Mouse (Mus musculus) forebrain, embryonic 10.5 days (tissue): ENCODE measurements around the gene Pcdh9. TPM values are rescaled to one million over a fixed set of nuclear protein-coding genes. Genes with fewer than 3 reads are reported as not detected.

Experiments used
- DNase-seq: peaks from one replicate; pipeline ENCODE4 v3.0.0-alpha.2; 2017; ENCODE audit warnings: low spot score; ENCODE audit errors: extremely low spot score
- H3K27ac ChIP-seq: fragments of 300-500 bp; sonication (generic); 2 replicates; pipeline ENCODE4 v1.5.1; 2016; ENCODE audit warnings: mild to moderate bottlenecking
- H3K27me3 ChIP-seq: fragments of 300-500 bp; sonication (generic); 2 replicates; pipeline ENCODE4 v1.6.1; 2016; ENCODE audit warnings: mild to moderate bottlenecking; ENCODE audit not compliant: poor library complexity, severe bottlenecking
- H3K36me3 ChIP-seq: fragments of 300-500 bp; sonication (generic); replicated peaks from 2 replicates; pipeline ENCODE4 v1.6.1; 2016; ENCODE audit warnings: mild to moderate bottlenecking, moderate library complexity
- H3K4me1 ChIP-seq: fragments of 300-500 bp; sonication (generic); 2 replicates; pipeline ENCODE4 v1.6.1; 2016
- H3K4me3 ChIP-seq: fragments of 300-500 bp; sonication (generic); 2 replicates; pipeline ENCODE4 v1.5.1; 2016; ENCODE audit warnings: mild to moderate bottlenecking, moderate library complexity
- H3K9me3 ChIP-seq: fragments of 300-500 bp; sonication (generic); 2 replicates; pipeline ENCODE4 v1.6.1; 2016; ENCODE audit warnings: mild to moderate bottlenecking, moderate library complexity
- WGBS: fragments of 180-500 bp; shearing (Covaris S2); methylation state at CpG from one replicate; pipeline ENCODE4 v1.1.7; 2016; 5-methylcytosine and 5-hydroxymethylcytosine counted together
- polyA plus RNA-seq: library from polyadenylated mRNA; unstranded; fragments of >200 nt; fragmentation: Nextera tagmentation; extraction: Ambion mirVana; gene quantifications from 2 replicates; pipeline ENCODE4 v1.2.1, GENCODE M21; 2016

Pcdh9 gene
- polyA plus RNA-seq, 1 experiment from 2014 or later, result 30.5 TPM

DNA sequence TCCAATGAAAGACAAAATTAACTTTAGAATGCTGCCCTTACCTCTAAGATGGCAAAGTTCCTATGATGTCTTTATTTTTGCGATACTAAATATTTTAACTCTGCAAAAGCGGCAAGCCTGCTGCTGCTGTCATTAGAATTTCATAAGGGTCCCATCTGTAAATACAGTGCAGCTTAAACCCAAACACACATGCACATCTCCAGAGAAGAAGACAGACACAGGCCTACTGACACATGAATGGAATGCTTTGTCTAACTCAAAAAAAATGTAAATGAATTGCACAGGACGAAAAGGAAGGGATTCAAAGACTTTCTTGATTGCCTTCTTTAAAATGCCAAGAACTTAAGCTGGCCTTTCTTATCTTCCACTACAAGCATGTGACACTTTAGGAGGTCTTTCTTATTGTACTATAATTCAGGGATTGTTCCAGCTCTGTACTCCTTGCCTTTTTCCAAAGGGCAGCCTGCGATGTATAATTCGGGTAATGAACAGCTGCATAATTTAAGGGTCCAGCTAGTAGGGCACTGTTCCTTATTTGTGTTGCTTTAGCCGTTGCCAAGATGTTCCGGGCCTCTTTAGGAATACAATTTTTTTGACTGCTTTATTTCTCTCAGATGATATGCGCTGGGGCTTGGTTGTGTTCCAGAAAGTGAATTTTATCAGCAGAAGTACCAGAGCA lies 823.6 kb downstream of the Pcdh9 start:
- H3K9me3 ChIP-seq, result no peaks in the 10 kb centered on the region
- no peak for DNase-seq
- no peak overlapping the region for H3K4me3 ChIP-seq
- H3K36me3 ChIP-seq, result no peaks in the 10 kb centered on the region
- H3K27ac ChIP-seq, result peak overlapping the region; percentile 85
- WGBS, result 50% methylated on average over 8 of the region's 8 CpGs
- no peaks in the 10 kb centered on the region for H3K27me3 ChIP-seq
- peaks cover 49% of the 10 kb centered on the region for H3K4me1 ChIP-seq

DNA sequence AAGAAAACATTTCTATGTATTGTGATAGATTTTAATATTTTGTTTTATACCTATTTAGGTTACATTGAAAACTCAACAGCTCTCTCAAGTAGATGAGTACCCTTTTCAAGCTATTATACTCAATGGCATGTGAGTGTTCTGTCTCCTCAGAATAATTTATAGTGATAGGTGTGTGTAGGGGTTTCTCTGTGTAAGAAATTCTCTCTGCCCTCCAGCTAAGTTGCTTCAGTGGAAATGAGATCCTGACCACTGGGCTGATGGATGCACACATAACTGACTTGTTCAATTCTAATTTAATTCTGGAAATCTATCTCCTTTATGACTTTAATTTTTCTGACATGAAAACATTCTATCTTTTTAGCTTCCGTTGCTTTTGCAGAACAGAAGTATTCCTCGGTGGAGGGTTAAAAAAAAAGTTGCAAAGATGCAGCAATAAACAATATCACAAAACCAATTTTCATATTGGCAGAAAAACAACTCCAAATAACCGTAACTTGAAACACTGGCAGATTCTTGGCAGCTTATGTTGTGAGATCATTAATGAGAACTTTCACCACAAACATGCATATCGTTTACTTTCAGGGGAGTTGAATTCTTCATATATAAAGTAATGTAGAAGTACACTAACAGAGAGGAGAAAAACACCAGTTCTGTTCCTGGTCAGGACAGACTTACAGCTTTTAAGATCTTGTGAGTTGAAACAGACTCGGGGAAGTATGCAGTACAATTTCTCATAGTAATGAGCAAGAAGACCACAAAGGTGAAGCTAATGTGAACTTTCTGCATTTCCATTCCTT lies 828.5 kb downstream of the Pcdh9 start:
- H3K27ac ChIP-seq, result 0 out of 2 replicates have a peak overlapping the region, but pooled peaks have one; percentile 32
- 81% methylated on average over 5 of the region's 5 CpGs for WGBS
- H3K9me3 ChIP-seq, result no peaks in the 10 kb centered on the region
- no peaks in the 10 kb centered on the region for H3K36me3 ChIP-seq
- no peaks in the 10 kb centered on the region for H3K27me3 ChIP-seq
- DNase-seq, result no peak
- peaks cover 33% of the 10 kb centered on the region for H3K4me1 ChIP-seq
- no peak overlapping the region for H3K4me3 ChIP-seq

DNA sequence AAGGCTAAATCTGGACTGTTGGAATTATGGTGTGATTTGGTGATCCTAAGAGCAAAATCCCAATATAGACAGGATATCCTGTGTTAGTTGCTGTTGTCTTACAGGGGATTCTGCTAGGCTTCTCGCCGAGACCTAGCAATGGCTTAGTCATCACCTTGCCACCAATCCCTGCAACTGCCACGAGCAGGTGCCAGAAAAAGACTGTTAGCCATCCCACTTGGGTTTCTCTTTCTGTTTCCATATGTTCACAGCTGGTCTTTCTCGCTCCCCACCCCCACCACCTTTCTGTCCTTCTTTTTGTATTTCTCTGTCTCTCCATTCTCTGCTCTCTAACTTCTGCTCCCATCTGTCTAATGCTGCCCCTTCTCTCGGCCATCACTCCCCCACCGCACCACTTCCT lies 831.7 kb downstream of the Pcdh9 start:
- 91% methylated on average over 6 of the region's 6 CpGs for WGBS
- Histone ChIP-seq H3K27me3 (no peaks in the 10 kb centered on the region), H3K27ac (no peak overlapping the region), H3K4me1 (peaks cover 13% of the 10 kb centered on the region), H3K9me3 (no peaks in the 10 kb centered on the region), H3K4me3 (no peak overlapping the region), H3K36me3 (no peaks in the 10 kb centered on the region)
- no peak for DNase-seq

DNA sequence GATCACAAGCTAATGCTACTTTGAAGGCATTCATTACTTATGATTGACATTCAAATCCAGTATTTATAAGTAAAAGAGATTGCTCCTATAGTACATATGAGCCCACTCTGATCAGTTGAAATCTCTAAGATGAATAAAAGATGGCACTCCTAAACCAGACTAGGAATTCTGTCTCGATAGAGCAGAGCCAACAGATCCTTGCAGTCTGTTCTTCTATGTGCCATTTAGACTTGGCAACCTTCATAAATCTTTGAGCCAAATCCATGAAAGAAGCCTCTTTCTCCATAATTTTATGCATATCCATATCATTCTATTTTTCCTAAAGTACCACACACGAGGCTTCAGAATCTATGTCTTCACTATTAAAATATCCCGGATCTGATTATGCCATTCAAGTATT lies 834.5 kb downstream of the Pcdh9 start:
- Histone ChIP-seq H3K36me3 (no peaks in the 10 kb centered on the region), H3K4me3 (no peak overlapping the region), H3K9me3 (no peaks in the 10 kb centered on the region), H3K27ac (no peak overlapping the region), H3K27me3 (no peaks in the 10 kb centered on the region), H3K4me1 (no peaks in the 10 kb centered on the region)
- WGBS, result 89% methylated on average over 3 of the region's 3 CpGs
- no peak for DNase-seq

DNA sequence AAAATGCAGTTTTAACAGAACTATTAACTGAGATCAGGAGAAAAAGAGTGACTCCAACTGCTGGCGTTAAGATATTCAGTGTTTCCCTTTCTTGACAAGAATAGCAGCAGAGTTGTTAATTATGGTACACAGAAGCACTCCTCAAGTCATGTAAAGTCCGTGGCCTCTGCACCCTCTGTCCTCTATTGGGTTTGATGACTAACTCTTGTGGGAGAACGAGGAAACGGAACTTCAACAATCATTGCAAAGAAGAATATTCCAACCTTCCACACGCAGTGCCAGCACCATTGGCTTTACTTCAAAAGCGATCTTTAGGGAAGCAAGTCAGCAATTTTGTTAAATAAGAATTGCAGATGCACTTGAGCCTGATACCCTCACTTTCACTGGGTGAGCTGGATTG lies 849.9 kb downstream of the Pcdh9 start:
- WGBS, result 89% methylated on average over 6 of the region's 6 CpGs
- no peak for DNase-seq

DNA sequence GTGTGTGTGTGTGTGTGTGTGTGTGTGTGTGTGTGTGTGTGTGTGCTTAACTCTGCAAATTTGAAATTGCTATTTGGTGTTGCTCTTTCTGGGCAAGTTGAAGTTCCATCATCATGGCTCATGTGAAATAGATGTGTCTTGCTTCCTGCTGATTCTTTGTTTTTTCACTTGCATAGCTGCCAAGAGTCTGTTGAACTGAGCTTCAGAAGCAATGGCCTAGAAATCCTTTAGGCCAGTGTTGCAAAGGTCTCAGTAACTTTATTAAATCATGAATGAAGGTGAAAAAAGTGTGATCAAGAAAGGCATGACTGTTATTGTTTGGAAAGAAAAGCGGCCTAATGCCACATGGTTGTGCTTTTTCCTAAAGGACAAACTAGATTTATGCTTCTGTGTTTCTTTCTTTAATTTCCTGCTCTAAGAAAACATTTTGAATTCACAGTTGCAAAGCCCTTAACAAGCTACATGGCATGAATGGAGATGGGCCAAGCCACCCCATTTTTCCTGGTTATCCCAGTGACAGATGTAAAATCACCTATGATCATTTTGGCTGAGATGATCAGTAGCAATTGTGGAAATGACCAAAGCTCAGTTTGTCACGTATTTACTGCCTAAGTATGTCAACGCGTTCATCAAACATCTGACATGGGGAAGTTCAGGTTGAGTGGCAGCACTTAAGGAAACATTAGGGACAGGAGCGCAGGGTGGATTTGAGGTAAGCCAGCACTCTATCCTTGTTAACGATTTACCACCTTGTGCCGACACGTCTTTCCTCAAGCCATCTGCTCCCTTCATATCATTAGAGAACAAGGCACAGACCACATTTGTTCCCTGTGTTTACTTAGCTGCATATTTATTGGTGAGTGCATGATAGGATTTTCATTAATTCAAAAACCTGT lies 850.9 kb downstream of the Pcdh9 start:
- no peaks in the 10 kb centered on the region for H3K27me3 ChIP-seq
- no peaks in the 10 kb centered on the region for H3K36me3 ChIP-seq
- peak overlapping the region; percentile 8; the same call in 1 of the 2 replicates for H3K27ac ChIP-seq
- DNase-seq, result no peak
- H3K4me1 ChIP-seq, result peaks cover 8% of the 10 kb centered on the region
- WGBS, result 86% methylated on average over 8 of the region's 8 CpGs
- no peak overlapping the region for H3K4me3 ChIP-seq
- no peaks in the 10 kb centered on the region for H3K9me3 ChIP-seq

More for the DNA sequence above, 849.9 kb downstream of the Pcdh9 start:
- H3K27ac ChIP-seq, result no peak overlapping the region
- no peaks in the 10 kb centered on the region for H3K9me3 ChIP-seq
- H3K4me1 ChIP-seq, result peaks cover 8% of the 10 kb centered on the region
- H3K4me3 ChIP-seq, result no peak overlapping the region
- no peaks in the 10 kb centered on the region for H3K36me3 ChIP-seq
- H3K27me3 ChIP-seq, result no peaks in the 10 kb centered on the region

DNA sequence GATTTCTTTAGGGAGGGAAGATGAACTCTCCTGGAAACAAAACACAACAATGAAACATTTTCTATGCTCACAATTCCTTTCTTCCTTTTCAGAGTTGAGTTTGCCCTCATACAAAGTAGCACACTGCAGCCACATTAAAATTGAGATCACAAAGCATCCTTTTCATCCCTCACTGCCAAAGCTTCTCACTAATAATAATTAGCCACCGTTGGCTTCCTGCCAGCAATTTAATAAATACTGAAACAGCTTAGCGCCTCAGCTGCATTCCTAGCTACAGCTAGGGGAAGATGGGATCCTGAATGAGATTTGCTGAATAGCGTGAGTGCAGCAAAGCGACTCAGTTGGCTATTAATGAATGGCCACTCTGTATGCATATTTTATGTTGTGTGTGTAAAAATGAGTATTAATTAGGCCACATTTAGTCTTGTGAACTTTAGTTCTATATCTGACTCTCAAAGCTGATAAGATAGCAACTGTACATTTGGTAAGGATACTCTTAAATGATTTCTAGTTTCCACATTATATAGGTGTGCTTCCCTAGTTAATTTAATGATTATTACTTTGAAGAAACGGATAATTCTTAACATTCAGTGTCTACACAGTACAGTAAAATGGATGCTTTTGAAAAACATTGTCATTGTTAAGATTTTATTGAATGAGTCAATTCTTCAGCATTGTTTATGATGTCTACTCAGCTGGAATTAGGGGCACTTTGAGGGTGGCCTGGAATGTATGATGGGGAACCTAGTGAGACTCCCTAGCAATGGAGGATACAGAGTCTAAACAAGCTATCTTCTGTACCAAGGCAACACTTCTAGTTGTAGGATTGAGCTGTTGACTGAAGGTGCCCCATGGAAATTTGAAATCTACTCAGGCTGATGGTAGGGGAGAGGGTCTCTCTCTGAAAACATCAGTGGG lies 881.1 kb downstream of the Pcdh9 start:
- peaks cover 5% of the 10 kb centered on the region; the same call in 1 of the 2 replicates for H3K27me3 ChIP-seq
- no peak overlapping the region for H3K4me3 ChIP-seq
- DNase-seq, result peak; percentile 38
- peaks cover 12% of the 10 kb centered on the region for H3K4me1 ChIP-seq
- WGBS, result 53% methylated on average over 5 of the region's 5 CpGs
- H3K36me3 ChIP-seq, result no peaks in the 10 kb centered on the region
- peak overlapping the region; percentile 54; the same call in 1 of the 2 replicates for H3K27ac ChIP-seq
- no peaks in the 10 kb centered on the region for H3K9me3 ChIP-seq
